Mouse (Mus musculus) thymus, adult 18-20 months (tissue): Measurements from ENCODE around the gene Plagl1.
A peak's percentile ranks its signal among the peaks of the same experiment; 100 is the strongest.

Experiments
- DNase-seq, 2 experiments: peaks; one replicate each; pipeline ENCODE4 v3.0.0; 2022; ENCODE audit warnings: mixed read lengths in 2 of 2

The Plagl1 gene

GRCm38 (mm10) chr10:13090596-13091424, 30.5 kb downstream of the Plagl1 start:
- peak; percentile 13 to 19 for DNase-seq

GRCm38 (mm10) chr10:13092996-13093395, 32.7 kb downstream of the Plagl1 start:
- no peak for DNase-seq

GRCm38 (mm10) chr10:13098895-13099294, 38.6 kb downstream of the Plagl1 start:
- no peak for DNase-seq

GRCm38 (mm10) chr10:13100061-13100648, 39.9 kb downstream of the Plagl1 start:
- no peak for DNase-seq

- DNase-seq: no peak
Measured at GRCm38 (mm10) chr10:13102360-13102759, 42.1 kb downstream of the Plagl1 start.

GRCm38 (mm10) chr10:13103838-13104237, 43.5 kb downstream of the Plagl1 start:
- DNase-seq: no peak

- no peak for DNase-seq
Measured at GRCm38 (mm10) chr10:13106909-13107624, 46.8 kb downstream of the Plagl1 start.

GRCm38 (mm10) chr10:13108021-13108548, 47.8 kb downstream of the Plagl1 start:
- no peak for DNase-seq

GRCm38 (mm10) chr10:13108847-13109246, 48.5 kb downstream of the Plagl1 start:
- DNase-seq: no peak

- DNase-seq: no peak
Measured at GRCm38 (mm10) chr10:13109781-13110180, 49.5 kb downstream of the Plagl1 start.

- no peak for DNase-seq
Measured at GRCm38 (mm10) chr10:13112849-13113248, 52.5 kb downstream of the Plagl1 start.

GRCm38 (mm10) chr10:13113641-13114040, 53.3 kb downstream of the Plagl1 start:
- DNase-seq: no peak

GRCm38 (mm10) chr10:13115030-13115429, 54.7 kb downstream of the Plagl1 start:
- no peak for DNase-seq

GRCm38 (mm10) chr10:13116706-13117665, 56.7 kb downstream of the Plagl1 start:
- no peak for DNase-seq

- no peak for DNase-seq
Measured at GRCm38 (mm10) chr10:13118024-13118769, 57.9 kb downstream of the Plagl1 start.

GRCm38 (mm10) chr10:13118770-13119102, 58.4 kb downstream of the Plagl1 start:
- DNase-seq: no peak

GRCm38 (mm10) chr10:13119300-13119699, 59.0 kb downstream of the Plagl1 start:
- DNase-seq: no peak

- DNase-seq: no peak
Measured at GRCm38 (mm10) chr10:13125811-13126210, 65.5 kb downstream of the Plagl1 start.

- no peak for DNase-seq
Measured at GRCm38 (mm10) chr10:13127335-13127734, 67.0 kb downstream of the Plagl1 start.

- no peak for DNase-seq
Measured at GRCm38 (mm10) chr10:13127946-13128345, 67.6 kb downstream of the Plagl1 start.

GRCm38 (mm10) chr10:13133850-13134249, 73.5 kb downstream of the Plagl1 start:
- no peak for DNase-seq

GRCm38 (mm10) chr10:13135276-13135675, 75.0 kb downstream of the Plagl1 start:
- DNase-seq: no peak
